Mouse (Mus musculus) midbrain, embryonic 13.5 days (tissue): ENCODE results near the gene B3gat1. TPM values are rescaled to one million over a fixed set of nuclear protein-coding genes. Genes with fewer than 3 reads are reported as not detected.

Experiments
- ATAC-seq: fragments of 200-750 bp; cut with Nextera tagmentation; 2 replicates; pipeline ENCODE4 v1.8.0; 2017; ENCODE audit warnings: mild to moderate bottlenecking, moderate TSS enrichment, moderate library complexity
- H3K27ac ChIP-seq: fragments of 300-500 bp; sonication (generic); 2 replicates; pipeline ENCODE4 v1.5.1; 2015; ENCODE audit warnings: inconsistent platforms, mild to moderate bottlenecking, moderate library complexity
- H3K27me3 ChIP-seq: fragments of 300-500 bp; sonication (generic); 2 replicates; pipeline ENCODE4 v1.6.1; 2015; ENCODE audit warnings: mild to moderate bottlenecking, inconsistent platforms
- H3K36me3 ChIP-seq: fragments of 300-500 bp; sonication (generic); 2 replicates; pipeline ENCODE4 v1.6.1; 2015; ENCODE audit warnings: mild to moderate bottlenecking, inconsistent platforms
- H3K4me1 ChIP-seq: fragments of 300-500 bp; sonication (generic); replicated peaks from 2 replicates; pipeline ENCODE4 v1.6.1; 2015; ENCODE audit warnings: inconsistent platforms
- H3K4me2 ChIP-seq: fragments of 300-500 bp; sonication (generic); replicated peaks from 2 replicates; pipeline ENCODE4 v1.6.1; 2015; ENCODE audit warnings: moderate library complexity, mild to moderate bottlenecking, inconsistent platforms
- H3K4me3 ChIP-seq: fragments of 300-500 bp; sonication (generic); replicated peaks from 2 replicates; pipeline ENCODE4 v1.5.1; 2015; ENCODE audit warnings: mild to moderate bottlenecking, inconsistent platforms
- H3K9ac ChIP-seq: fragments of 300-500 bp; sonication (generic); replicated peaks from 2 replicates; pipeline ENCODE4 v1.6.1; 2015; ENCODE audit warnings: mild to moderate bottlenecking, inconsistent platforms
- H3K9me3 ChIP-seq: fragments of 300-500 bp; sonication (generic); 2 replicates; pipeline ENCODE4 v1.6.1; 2016; ENCODE audit warnings: mild to moderate bottlenecking, inconsistent platforms
- WGBS: fragments of 180-500 bp; shearing (Covaris S2); methylation state at CpG from one replicate; pipeline ENCODE4 v1.1.7; 2015; 5-methylcytosine and 5-hydroxymethylcytosine counted together
- polyA plus RNA-seq: library from polyadenylated mRNA; unstranded; fragments of >200 nt; fragmentation: Nextera tagmentation; extraction: Ambion mirVana; gene quantifications from 2 replicates; pipeline ENCODE4 v1.2.1, GENCODE M21; 2015

Gene B3gat1
- polyA plus RNA-seq, 1 experiment from 2014 or later = 26.2 TPM

DNA sequence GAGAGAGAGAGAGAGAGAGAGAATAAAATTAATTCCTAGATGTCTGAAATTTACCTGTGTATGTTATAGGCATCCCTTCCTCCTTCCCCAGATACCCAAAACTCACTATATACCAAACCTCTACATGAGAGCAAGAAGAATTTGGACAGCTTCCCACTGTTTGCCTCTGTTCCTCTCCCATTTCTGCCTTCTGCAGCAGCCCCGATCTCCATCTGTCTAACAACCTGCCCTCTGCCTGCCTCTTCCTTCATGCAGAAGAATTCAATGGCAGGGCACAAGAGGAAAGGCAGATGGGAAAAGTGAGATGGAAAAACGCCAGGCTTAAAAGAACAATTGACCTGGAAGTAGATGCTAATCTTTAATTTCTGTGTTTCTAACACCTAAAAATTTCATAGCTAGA lies 5.0 kb upstream of the B3gat1 start:
- 0 out of 2 replicates have a peak, but pooled peaks cover 4% of the 10 kb centered on the region for H3K4me1 ChIP-seq
- H3K27me3 ChIP-seq = peaks cover 8% of the 10 kb centered on the region; the same call in 1 of the 2 replicates
- no peak overlapping the region for H3K27ac ChIP-seq
- H3K9me3 ChIP-seq = no peaks in the 10 kb centered on the region
- no peak overlapping the region for H3K4me2 ChIP-seq
- H3K36me3 ChIP-seq = no peaks in the 10 kb centered on the region
- H3K9ac ChIP-seq = no peak overlapping the region
- 80% methylated on average over 2 of the region's 2 CpGs for WGBS
- no peak overlapping the region for H3K4me3 ChIP-seq
- no peak for ATAC-seq

DNA sequence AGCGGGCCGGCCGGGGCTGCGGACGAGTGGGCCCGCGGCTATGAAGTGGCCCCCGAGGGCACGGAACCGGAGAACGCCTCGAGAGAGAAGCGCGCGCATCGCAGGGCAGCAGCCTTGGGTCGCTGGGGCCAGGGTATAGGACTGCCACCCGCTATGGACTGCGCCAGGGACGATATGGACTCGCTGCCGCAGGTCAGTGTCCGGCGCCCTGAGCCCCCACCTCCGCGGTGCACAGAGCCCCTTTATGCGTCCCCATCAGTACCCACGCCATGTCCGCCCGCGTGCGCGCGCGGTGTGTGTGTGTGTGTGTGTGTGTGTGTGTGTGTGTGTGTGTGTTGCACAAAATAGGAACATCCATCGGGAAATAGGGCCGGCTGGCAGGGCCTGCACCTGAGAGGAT lies 458 bp downstream of the B3gat1 start:
- H3K27ac ChIP-seq = peak overlapping the region; percentile 90
- H3K4me2 ChIP-seq = peak overlapping the region; percentile 79
- under 1% methylated on average over 37 of the region's 37 CpGs for WGBS
- H3K4me1 ChIP-seq = peaks cover 43% of the 10 kb centered on the region
- peak overlapping the region; percentile 94 for H3K9ac ChIP-seq
- H3K9me3 ChIP-seq = no peaks in the 10 kb centered on the region
- peaks cover 8% of the 10 kb centered on the region; the same call in 1 of the 2 replicates for H3K27me3 ChIP-seq
- no peaks in the 10 kb centered on the region for H3K36me3 ChIP-seq
- peak; percentile 82 for ATAC-seq
- H3K4me3 ChIP-seq = peak overlapping the region; percentile 77

DNA sequence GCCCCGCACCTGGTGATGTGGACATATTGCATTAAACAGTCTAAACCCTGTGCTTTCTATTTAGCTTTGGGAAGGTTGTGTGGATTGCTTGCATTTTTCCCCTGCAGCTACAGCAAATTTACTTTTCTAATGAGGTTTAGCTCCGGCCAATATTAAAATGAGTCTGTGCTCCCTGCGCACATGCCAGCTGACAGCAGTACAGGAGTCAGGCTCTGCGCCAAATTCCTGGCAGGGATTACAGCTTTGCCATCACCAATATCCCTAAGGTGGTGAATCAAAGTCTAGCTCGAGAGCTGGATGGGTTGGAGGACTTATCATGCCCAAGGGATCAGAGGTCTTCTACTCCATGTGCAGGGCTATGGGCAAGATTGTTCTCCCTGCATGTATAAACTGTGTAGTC lies 3.6 kb downstream of the B3gat1 start:
- Histone ChIP-seq H3K4me1 (peaks cover 43% of the 10 kb centered on the region), H3K9me3 (no peaks in the 10 kb centered on the region), H3K27ac (no peak overlapping the region; the same call in 1 of the 2 replicates), H3K4me2 (peak overlapping the region; percentile 79), H3K9ac (0 out of 2 replicates have a peak overlapping the region, but pooled peaks have one; percentile 29), H3K27me3 (peaks cover 1% of the 10 kb centered on the region; the same call in 1 of the 2 replicates), H3K4me3 (peak overlapping the region; percentile 12; the same call in 1 of the 2 replicates), H3K36me3 (no peaks in the 10 kb centered on the region)
- ATAC-seq = no peak
- 49% methylated on average over 5 of the region's 5 CpGs for WGBS

DNA sequence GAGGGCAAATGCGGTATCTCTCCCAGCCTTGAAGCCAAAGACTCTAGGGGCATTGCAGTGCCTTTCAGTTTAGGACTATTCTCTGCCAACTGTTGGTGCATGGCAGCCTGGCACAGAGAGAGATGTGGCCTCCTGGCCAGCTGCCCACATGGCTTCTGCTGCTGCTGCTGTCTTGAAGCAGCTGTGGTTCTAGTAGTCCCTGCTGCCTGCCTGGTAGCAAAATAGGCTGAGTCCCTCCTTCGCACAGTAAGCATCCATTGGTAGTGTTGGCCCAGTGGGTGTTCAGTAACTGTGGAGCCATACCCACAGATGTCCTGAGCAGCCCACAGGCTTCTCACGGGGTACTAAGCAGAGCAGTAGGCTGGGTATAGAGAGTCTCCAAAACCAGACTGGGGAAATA lies 9.3 kb downstream of the B3gat1 start:
- Histone ChIP-seq H3K4me3 (no peak overlapping the region), H3K9ac (no peak overlapping the region), H3K27me3 (no peaks in the 10 kb centered on the region), H3K4me2 (no peak overlapping the region), H3K9me3 (no peaks in the 10 kb centered on the region), H3K27ac (no peak overlapping the region), H3K4me1 (peaks cover 4% of the 10 kb centered on the region), H3K36me3 (0 out of 2 replicates have a peak, but pooled peaks cover 8% of the 10 kb centered on the region)
- no peak for ATAC-seq
- WGBS = 93% methylated on average over 3 of the region's 3 CpGs

DNA sequence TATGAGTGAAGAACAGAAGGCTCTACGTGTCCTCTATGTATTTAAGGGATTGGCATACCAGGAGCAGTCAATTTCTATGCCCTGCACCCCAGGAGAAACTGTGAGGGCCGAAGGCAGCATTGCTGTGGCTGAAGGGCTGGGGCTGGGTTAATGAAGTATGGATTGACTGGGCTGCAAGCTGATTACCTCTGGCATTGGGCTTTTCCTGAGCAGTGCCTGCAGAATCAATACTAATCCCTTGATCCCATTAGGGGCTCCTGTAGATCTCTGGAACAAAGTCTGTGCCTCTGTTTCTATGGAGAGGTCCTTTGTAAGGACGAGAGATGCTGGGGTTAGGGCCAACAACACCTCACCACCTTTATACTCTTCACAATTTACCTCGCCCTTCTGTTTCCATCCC lies 13.6 kb downstream of the B3gat1 start:
- WGBS = 12% methylated on average over 4 of the region's 4 CpGs
- Histone ChIP-seq H3K4me2 (no peak overlapping the region), H3K27ac (no peak overlapping the region), H3K4me1 (no peaks in the 10 kb centered on the region; the same call in 1 of the 2 replicates), H3K36me3 (peaks cover 24% of the 10 kb centered on the region), H3K9ac (no peak overlapping the region), H3K27me3 (no peaks in the 10 kb centered on the region), H3K4me3 (no peak overlapping the region), H3K9me3 (no peaks in the 10 kb centered on the region)
- ATAC-seq = no peak

DNA sequence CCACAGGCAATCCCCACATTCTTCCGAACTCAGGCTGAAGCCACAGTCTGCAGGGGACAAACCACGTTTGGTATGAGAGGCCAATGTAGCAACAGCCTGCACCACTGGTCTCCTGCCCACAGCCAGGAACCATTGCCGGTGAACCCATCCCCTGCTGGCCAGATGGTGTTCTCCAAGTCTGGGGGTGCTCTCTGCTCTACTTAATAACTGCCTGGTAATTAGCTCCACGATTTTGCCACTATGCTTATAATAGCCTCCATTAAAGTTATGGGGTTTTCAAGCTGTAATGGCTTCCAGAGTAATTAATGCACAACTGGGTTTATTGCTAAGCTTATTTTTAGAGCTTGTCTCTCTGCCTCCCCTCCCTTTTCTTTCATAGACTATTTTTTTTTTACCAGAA lies 15.4 kb downstream of the B3gat1 start:
- ATAC-seq = no peak
- no peaks in the 10 kb centered on the region; the same call in 1 of the 2 replicates for H3K4me1 ChIP-seq
- H3K9me3 ChIP-seq = no peaks in the 10 kb centered on the region
- WGBS = 83% methylated on average over 4 of the region's 4 CpGs
- H3K27ac ChIP-seq = no peak overlapping the region
- no peak overlapping the region for H3K4me2 ChIP-seq
- no peaks in the 10 kb centered on the region for H3K27me3 ChIP-seq
- peaks cover 38% of the 10 kb centered on the region for H3K36me3 ChIP-seq
- H3K9ac ChIP-seq = no peak overlapping the region
- no peak overlapping the region for H3K4me3 ChIP-seq

DNA sequence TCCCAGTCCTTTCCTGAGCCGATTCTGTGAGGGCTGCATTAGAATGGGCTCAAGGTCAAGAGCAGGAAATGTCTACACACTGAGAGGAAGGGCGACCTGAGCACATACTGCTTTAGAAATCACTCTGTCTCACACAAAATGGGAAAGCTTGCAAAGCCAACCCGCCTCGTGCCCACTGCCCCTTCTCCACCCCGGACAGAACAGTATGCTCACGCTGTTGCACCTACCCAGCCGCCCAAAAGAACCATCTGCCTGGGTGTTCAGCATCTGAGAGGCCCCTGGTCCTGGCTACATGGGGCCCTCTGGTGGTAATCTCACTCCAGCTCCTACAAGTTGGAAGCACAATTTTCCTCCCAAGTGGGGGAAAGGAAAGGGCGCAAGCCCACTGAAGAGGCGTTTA lies 26.6 kb downstream of the B3gat1 start:
- Histone ChIP-seq H3K9me3 (no peaks in the 10 kb centered on the region), H3K4me3 (no peak overlapping the region), H3K36me3 (peaks cover 44% of the 10 kb centered on the region), H3K4me2 (no peak overlapping the region), H3K4me1 (no peaks in the 10 kb centered on the region), H3K27me3 (no peaks in the 10 kb centered on the region), H3K27ac (no peak overlapping the region), H3K9ac (no peak overlapping the region)
- peak; percentile 75 for ATAC-seq
- WGBS = 35% methylated on average over 9 of the region's 9 CpGs

DNA sequence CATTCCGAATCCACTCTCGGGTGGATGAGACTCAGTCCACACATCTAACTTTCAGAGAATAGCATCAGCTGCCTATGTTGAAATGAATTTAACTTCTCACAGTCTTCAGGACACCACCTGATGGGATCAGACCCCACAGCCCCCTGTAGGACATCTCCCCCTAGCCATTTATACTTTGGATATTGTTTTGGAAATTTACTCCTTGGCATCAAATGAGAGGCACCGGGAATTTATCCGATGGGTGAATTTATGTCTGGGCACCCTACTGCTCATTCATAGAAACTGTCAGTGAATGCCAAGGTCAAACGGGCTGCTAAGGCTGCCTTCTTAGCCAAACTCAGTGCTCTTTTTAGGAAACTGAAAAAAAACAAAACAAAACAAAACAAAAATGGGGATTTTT lies 27.0 kb downstream of the B3gat1 start:
- no peak for ATAC-seq
- H3K9ac ChIP-seq = no peak overlapping the region
- no peaks in the 10 kb centered on the region for H3K4me1 ChIP-seq
- WGBS = 75% methylated on average over 5 of the region's 5 CpGs
- no peaks in the 10 kb centered on the region for H3K27me3 ChIP-seq
- no peak overlapping the region for H3K27ac ChIP-seq
- peaks cover 39% of the 10 kb centered on the region for H3K36me3 ChIP-seq
- H3K4me3 ChIP-seq = no peak overlapping the region
- no peaks in the 10 kb centered on the region for H3K9me3 ChIP-seq
- no peak overlapping the region for H3K4me2 ChIP-seq

DNA sequence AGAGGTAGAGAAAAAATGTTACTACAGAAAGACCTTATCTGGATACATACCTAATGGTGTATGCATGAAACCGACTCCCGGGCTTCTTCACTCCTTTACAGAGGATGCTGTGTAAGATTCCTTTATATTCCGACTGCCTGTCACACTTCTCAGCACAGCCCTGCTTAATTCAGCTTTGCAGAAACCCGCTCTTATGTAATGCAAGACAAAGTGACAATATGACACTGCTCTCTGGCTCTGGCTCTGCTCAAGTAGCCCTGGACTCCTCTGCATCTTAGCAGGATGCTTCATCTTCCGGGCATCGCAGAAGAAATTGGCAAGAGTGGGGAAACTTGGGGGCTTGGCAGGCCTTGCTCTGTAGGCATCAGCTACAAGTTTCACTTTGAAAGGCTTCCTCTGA lies 28.9 kb downstream of the B3gat1 start:
- Histone ChIP-seq H3K27me3 (no peaks in the 10 kb centered on the region), H3K36me3 (peaks cover 20% of the 10 kb centered on the region), H3K9ac (no peak overlapping the region), H3K4me3 (no peak overlapping the region), H3K4me1 (no peaks in the 10 kb centered on the region), H3K9me3 (no peaks in the 10 kb centered on the region), H3K27ac (no peak overlapping the region), H3K4me2 (no peak overlapping the region)
- ATAC-seq = no peak
- 83% methylated on average over 6 of the region's 6 CpGs for WGBS

DNA sequence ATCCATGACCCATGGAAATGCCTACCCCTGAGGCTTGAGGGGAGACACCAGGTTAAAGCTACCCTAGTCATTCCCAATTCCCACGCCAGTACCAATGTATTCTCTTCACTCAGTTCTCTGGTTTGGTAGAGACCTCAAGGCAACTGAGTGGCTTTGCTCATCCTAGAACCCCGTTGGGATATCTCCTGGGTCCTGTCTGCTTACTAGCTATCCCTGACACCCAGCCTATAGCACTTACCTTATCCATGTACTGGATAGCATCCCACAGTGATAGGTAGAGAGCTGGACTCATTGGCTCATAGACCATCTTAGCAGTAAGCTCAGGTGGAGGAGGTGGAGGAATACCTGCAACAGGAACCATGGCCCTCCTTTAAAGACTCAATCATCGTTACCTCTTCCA lies 34.7 kb downstream of the B3gat1 start:
- no peak overlapping the region for H3K27ac ChIP-seq
- ATAC-seq = no peak
- no peaks in the 10 kb centered on the region for H3K27me3 ChIP-seq
- H3K9me3 ChIP-seq = no peaks in the 10 kb centered on the region
- 91% methylated on average over 3 of the region's 3 CpGs for WGBS
- no peak overlapping the region for H3K4me2 ChIP-seq
- H3K36me3 ChIP-seq = peaks cover 12% of the 10 kb centered on the region
- no peaks in the 10 kb centered on the region for H3K4me1 ChIP-seq
- H3K9ac ChIP-seq = no peak overlapping the region
- no peak overlapping the region for H3K4me3 ChIP-seq

DNA sequence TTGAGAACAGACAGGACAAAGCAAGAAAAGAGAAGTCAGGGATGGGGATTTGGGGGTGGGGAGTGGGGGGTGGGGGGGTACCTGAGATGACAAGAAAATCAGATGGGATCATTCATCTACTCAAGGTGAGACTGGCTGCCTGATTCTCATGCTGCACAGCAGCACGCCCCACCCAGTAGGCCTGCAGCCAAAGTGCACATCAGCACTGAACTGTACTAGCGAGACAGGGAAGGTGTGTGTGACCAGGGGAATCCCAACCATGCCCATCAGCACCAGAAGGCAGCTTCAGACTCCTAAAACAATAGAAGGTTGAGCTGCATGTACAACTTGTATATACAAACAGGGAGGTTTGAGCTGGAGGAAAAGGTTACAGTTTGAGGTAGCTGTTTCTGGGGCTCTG lies 42.2 kb downstream of the B3gat1 start:
- H3K9ac ChIP-seq = no peak overlapping the region
- no peaks in the 10 kb centered on the region for H3K9me3 ChIP-seq
- no peaks in the 10 kb centered on the region for H3K4me1 ChIP-seq
- no peak overlapping the region for H3K4me2 ChIP-seq
- no peaks in the 10 kb centered on the region for H3K36me3 ChIP-seq
- H3K27me3 ChIP-seq = no peaks in the 10 kb centered on the region
- H3K4me3 ChIP-seq = no peak overlapping the region
- H3K27ac ChIP-seq = no peak overlapping the region
- 75% methylated on average over 2 of the region's 2 CpGs for WGBS
- ATAC-seq = peak; percentile 55

DNA sequence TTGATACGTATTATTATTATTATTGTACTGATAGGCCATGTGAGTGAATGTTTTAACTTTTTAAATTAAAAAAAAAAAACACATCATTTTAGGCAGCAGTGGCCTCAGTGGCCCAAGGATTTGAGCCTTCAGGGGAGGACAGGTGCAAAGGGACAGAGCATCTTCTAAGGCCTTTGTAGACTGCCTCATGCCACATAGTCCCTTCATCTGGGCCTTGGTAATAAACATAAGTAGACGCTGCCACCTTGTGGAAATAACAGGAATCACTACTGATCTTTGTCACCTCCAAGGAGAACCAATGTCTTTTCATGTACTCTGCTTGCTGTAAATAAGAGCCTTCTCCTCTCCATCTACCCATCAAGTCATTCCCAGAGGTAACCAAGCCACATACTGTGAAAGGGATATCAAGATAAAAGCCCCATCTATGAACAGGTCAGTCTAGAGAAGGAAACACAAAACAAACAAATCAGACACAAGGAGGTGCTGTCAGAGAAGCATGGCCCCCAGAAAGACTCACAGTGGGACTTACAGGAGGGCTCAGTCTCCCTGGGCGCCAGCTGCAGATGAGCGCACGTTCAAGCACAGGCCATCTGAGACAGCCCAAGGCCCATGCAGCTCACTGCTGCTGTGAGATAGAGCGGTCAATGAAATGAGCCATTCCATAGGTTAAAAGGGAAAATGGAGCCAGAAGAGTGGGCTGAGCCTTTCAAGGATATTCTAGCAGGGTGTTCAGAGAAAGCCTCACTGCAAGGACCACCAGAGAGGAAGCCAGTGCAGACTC lies 42.8 kb downstream of the B3gat1 start:
- H3K4me1 ChIP-seq = no peaks in the 10 kb centered on the region
- H3K27me3 ChIP-seq = no peaks in the 10 kb centered on the region
- H3K36me3 ChIP-seq = no peaks in the 10 kb centered on the region
- peak; percentile 83 for ATAC-seq
- H3K4me2 ChIP-seq = no peak overlapping the region
- no peak overlapping the region for H3K4me3 ChIP-seq
- H3K9me3 ChIP-seq = no peaks in the 10 kb centered on the region
- H3K27ac ChIP-seq = no peak overlapping the region
- H3K9ac ChIP-seq = no peak overlapping the region
- 60% methylated on average over 6 of the region's 6 CpGs for WGBS

DNA sequence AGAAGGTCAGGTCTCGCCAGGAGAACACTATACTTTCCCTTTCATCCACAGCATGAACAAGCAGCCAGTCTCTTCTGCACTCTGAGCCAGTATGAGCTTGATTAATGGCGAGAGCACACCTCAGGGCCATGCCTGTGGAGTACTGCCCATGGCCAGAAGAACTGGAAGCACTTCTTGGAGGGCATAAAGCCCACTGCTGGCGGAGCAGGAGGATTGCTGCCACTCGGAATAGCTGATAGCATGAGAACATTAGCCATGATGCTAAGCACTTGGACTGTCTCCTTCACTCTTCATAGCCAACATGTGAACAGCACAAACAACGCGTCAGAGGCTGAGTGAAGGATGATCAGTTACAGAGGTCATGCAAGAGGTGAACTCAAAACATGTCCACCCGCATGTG lies 44.9 kb downstream of the B3gat1 start:
- Histone ChIP-seq H3K9me3 (no peaks in the 10 kb centered on the region), H3K9ac (no peak overlapping the region), H3K4me1 (no peaks in the 10 kb centered on the region), H3K27ac (no peak overlapping the region), H3K4me2 (no peak overlapping the region), H3K27me3 (no peaks in the 10 kb centered on the region), H3K36me3 (no peaks in the 10 kb centered on the region), H3K4me3 (no peak overlapping the region)
- ATAC-seq = no peak
- 86% methylated on average over 7 of the region's 7 CpGs for WGBS
